Mouse (Mus musculus) liver, adult 2 months (tissue): Measurements from ENCODE around the gene Relb.

ENCODE experiments used
- CTCF ChIP-seq: fragments of 200-500 bp; IDR thresholded peaks from 2 replicates; pipeline ENCODE4 v1.5.1; 2011; ENCODE audit warnings: low read depth, low read length, control low read depth
- POLR2A ChIP-seq: fragments of 200-500 bp; IDR thresholded peaks from 2 replicates; pipeline ENCODE4 v1.6.1; 2011; ENCODE audit warnings: low read length, control low read depth; ENCODE audit not compliant: insufficient read depth; ENCODE audit errors: extremely low read depth

DNA sequence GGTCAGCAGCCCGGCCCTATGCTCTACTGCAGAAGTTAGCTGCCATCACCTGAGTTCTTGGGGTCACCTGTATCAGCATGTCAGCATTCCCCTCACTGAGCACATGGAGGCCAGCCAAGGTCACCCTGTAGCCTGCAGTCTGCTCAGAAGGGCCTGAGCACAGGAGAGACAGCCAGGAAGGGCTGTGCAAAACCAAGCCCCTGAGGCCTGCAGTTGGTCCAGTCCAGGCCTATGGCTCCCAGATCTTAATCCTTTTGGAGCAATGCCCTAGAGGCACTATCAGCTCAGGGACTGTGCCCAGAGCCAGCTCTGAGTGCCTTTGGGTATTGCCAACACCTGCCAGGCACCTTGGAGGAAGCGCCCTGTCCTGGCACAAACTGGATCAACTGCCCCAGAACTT, 72.2 kb downstream of the Relb start:
- no peak for TF ChIP-seq CTCF
- TF ChIP-seq POLR2A, result no peak
